Mouse (Mus musculus): ENCODE measurements around the gene Nfatc3.

DNA sequence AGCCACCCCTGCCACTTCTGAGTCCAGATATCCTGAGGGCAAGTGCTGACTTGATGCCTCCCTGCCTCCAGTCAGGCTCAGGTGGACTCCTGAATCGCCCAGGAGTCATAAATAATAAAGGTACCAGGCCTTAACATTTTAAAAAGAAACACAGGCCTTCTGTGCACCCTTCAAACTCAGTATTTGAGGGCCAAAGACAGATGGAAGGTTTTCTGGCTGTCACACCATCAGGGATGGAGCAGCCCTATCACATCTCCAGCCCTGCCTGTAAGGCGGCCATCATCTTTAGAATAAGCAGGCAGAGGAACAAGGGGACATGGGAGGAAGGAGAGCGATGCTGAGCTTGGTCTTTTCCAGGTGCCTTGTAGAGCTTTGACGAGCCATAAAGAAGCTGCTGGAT lies 72.4 kb downstream of the Nfatc3 start:
- TF ChIP-seq ZNF384 (IDR thresholded peaks at IDR 0.05; ENCODE audit: low read depth, low read length), result no peak
- TF ChIP-seq CHD2 (IDR thresholded peaks at IDR 0.05; ENCODE audit: low read depth, low read length), result no peak
- no peak for TF ChIP-seq MAFK (IDR thresholded peaks at IDR 0.05; ENCODE audit: insufficient read depth, low read depth, low read length)
- no peak for TF ChIP-seq ZC3H11A (IDR thresholded peaks at IDR 0.05; ENCODE audit: borderline replicate concordance, low read depth, low read length)
- no peak for TF ChIP-seq HCFC1 (IDR thresholded peaks at IDR 0.05; ENCODE audit: borderline replicate concordance, insufficient read depth, low read length)
